Mouse (Mus musculus) bone marrow macrophage, adult 2 months (primary cell): ENCODE results near the gene Cfd.

ENCODE experiments used
- CTCF ChIP-seq: IDR thresholded peaks from 2 replicates; pipeline ENCODE4 v1.5.1; 2012; ENCODE audit warnings: low read depth, mild to moderate bottlenecking, low read length, moderate library complexity
- POLR2A ChIP-seq: IDR thresholded peaks from 2 replicates; pipeline ENCODE4 v1.6.1; 2012; ENCODE audit warnings: mild to moderate bottlenecking, low read depth, low read length, borderline replicate concordance

DNA sequence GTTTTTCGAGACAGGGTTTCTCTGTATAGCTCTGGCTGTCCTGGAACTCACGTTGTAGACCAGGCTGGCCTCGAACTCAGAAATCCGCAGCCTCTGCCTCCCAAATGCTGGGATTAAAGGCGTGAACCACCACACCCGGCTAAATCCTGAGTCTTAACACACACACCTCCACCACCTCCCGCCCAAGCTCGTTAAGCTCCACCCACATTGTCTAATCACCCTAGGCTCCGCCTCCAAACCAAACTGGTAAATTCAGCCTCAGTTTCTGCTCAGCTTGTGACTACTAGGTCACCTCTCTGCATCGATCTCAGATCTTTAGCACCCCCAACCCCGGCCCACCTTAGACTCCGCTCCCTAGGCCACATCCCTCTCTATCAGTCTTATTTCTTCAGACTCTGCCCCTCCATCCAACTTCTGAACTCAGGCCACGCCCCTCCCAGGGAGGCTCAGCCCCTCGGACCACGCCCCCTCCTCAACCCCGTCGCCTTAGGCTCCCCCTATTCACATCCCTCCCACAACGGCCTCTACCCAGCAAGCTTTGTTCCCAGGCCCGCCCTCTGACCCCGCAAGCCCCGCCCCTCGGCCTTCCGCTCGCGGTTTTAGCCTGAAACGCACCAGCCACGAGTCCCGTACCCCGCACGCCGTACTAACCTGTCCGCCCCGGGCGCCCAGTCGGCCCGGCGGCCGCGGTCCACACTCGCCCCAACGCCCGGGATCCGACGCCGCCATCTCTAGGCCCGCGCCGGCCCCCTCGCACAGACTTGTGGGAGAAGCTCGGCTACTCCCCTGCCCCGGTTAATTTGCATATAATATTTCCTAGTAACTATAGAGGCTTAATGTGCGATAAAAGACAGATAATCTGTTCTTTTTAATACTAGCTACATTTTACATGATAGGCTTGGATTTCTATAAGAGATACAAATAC, 17.8 kb downstream of the Cfd start, which contains the start of gene Med16:
- TF ChIP-seq POLR2A (no peak), CTCF (no peak)
